Mouse (Mus musculus): ENCODE measurements around the gene Slc8a2. TPM values are rescaled to one million over a fixed set of nuclear protein-coding genes. Genes with fewer than 3 reads are reported as not detected.

The Slc8a2 gene
- polyA plus RNA-seq, 1 experiment = 0.38 TPM

GRCm38 (mm10) chr7:16178114-16178513 is 48.5 kb downstream of the Slc8a2 start:
- TF ChIP-seq POLR2A (IDR thresholded peaks at IDR 0.05; ENCODE audit: low read depth, low read length) (no peak), CTCF (conservative IDR thresholded peaks at IDR 0.05; ENCODE audit: insufficient read depth, insufficient read length, low read depth, low read length) (no peak)
- H3K27ac ChIP-seq (ENCODE audit: insufficient read depth, low read depth, low read length) = no peak overlapping the region
- 81% methylated on average over 4 of the region's 4 CpGs for WGBS
- no peak for DNase-seq
- H3K27me3 ChIP-seq (replicated peaks; ENCODE audit: control insufficient read depth, insufficient read depth, low read length) = no peaks in the 10 kb centered on the region
- H3K36me3 ChIP-seq (ENCODE audit: control insufficient read depth, insufficient read depth, low read length) = no peaks in the 10 kb centered on the region
- no peak overlapping the region for H3K4me3 ChIP-seq (ENCODE audit: insufficient read depth, low read depth, low read length)
- no peaks in the 10 kb centered on the region for H3K4me1 ChIP-seq (ENCODE audit: control insufficient read depth, insufficient read depth, low read length)

- peak; percentile 62 for DNase-seq
- Histone ChIP-seq H3K4me3 (ENCODE audit: insufficient read depth, low read depth, low read length) (no peak overlapping the region), H3K27me3 (replicated peaks; ENCODE audit: control insufficient read depth, insufficient read depth, low read length) (no peaks in the 10 kb centered on the region), H3K36me3 (ENCODE audit: control insufficient read depth, insufficient read depth, low read length) (no peaks in the 10 kb centered on the region), H3K27ac (ENCODE audit: insufficient read depth, low read depth, low read length) (no peak overlapping the region), H3K4me1 (ENCODE audit: control insufficient read depth, insufficient read depth, low read length) (no peaks in the 10 kb centered on the region)
- TF ChIP-seq CTCF (conservative IDR thresholded peaks at IDR 0.05; ENCODE audit: insufficient read depth, insufficient read length, low read depth, low read length) = no peak
- TF ChIP-seq POLR2A (IDR thresholded peaks at IDR 0.05; ENCODE audit: low read depth, low read length) = no peak
- WGBS = 19% methylated on average over 8 of the region's 8 CpGs
Measured at GRCm38 (mm10) chr7:16183663-16184062, 54.0 kb downstream of the Slc8a2 start.

GRCm38 (mm10) chr7:16187494-16187893 is 57.9 kb downstream of the Slc8a2 start:
- no peak overlapping the region for H3K27ac ChIP-seq (ENCODE audit: insufficient read depth, low read depth, low read length)
- no peak overlapping the region for H3K4me3 ChIP-seq (ENCODE audit: insufficient read depth, low read depth, low read length)
- 77% methylated on average over 8 of the region's 8 CpGs for WGBS
- TF ChIP-seq CTCF (conservative IDR thresholded peaks at IDR 0.05; ENCODE audit: insufficient read depth, insufficient read length, low read depth, low read length) = no peak
- no peak for TF ChIP-seq POLR2A (IDR thresholded peaks at IDR 0.05; ENCODE audit: low read depth, low read length)
- no peaks in the 10 kb centered on the region for H3K4me1 ChIP-seq (ENCODE audit: control insufficient read depth, insufficient read depth, low read length)
- no peak for DNase-seq
- no peaks in the 10 kb centered on the region for H3K27me3 ChIP-seq (replicated peaks; ENCODE audit: control insufficient read depth, insufficient read depth, low read length)
- no peaks in the 10 kb centered on the region for H3K36me3 ChIP-seq (ENCODE audit: control insufficient read depth, insufficient read depth, low read length)

- H3K4me3 ChIP-seq (ENCODE audit: insufficient read depth, low read depth, low read length) = no peak overlapping the region
- DNase-seq = peak; percentile 77
- WGBS = 22% methylated on average over 5 of the region's 5 CpGs
- H3K4me1 ChIP-seq (ENCODE audit: control insufficient read depth, insufficient read depth, low read length) = no peaks in the 10 kb centered on the region
- H3K36me3 ChIP-seq (ENCODE audit: control insufficient read depth, insufficient read depth, low read length) = no peaks in the 10 kb centered on the region
- no peaks in the 10 kb centered on the region for H3K27me3 ChIP-seq (replicated peaks; ENCODE audit: control insufficient read depth, insufficient read depth, low read length)
- no peak overlapping the region for H3K27ac ChIP-seq (ENCODE audit: insufficient read depth, low read depth, low read length)
- TF ChIP-seq POLR2A (IDR thresholded peaks at IDR 0.05; ENCODE audit: low read depth, low read length) (no peak), CTCF (conservative IDR thresholded peaks at IDR 0.05; ENCODE audit: insufficient read depth, insufficient read length, low read depth, low read length) (peak; percentile 73)
Measured at GRCm38 (mm10) chr7:16192315-16192714, 62.7 kb downstream of the Slc8a2 start.

- Histone ChIP-seq H3K4me1 (ENCODE audit: control insufficient read depth, insufficient read depth, low read length) (no peaks in the 10 kb centered on the region), H3K4me3 (ENCODE audit: insufficient read depth, low read depth, low read length) (no peak overlapping the region), H3K27ac (ENCODE audit: insufficient read depth, low read depth, low read length) (no peak overlapping the region), H3K27me3 (replicated peaks; ENCODE audit: control insufficient read depth, insufficient read depth, low read length) (no peaks in the 10 kb centered on the region), H3K36me3 (ENCODE audit: control insufficient read depth, insufficient read depth, low read length) (no peaks in the 10 kb centered on the region)
- 32% methylated on average over 3 of the region's 3 CpGs for WGBS
- TF ChIP-seq CTCF (conservative IDR thresholded peaks at IDR 0.05; ENCODE audit: insufficient read depth, insufficient read length, low read depth, low read length) = no peak
- TF ChIP-seq POLR2A (IDR thresholded peaks at IDR 0.05; ENCODE audit: low read depth, low read length) = no peak
- no peak for DNase-seq
Measured at GRCm38 (mm10) chr7:16193702-16194101, 64.1 kb downstream of the Slc8a2 start.

- 77% methylated on average over 6 of the region's 6 CpGs for WGBS
- DNase-seq = no peak
- no peaks in the 10 kb centered on the region for H3K4me1 ChIP-seq (ENCODE audit: control insufficient read depth, insufficient read depth, low read length)
- no peak overlapping the region for H3K4me3 ChIP-seq (ENCODE audit: insufficient read depth, low read depth, low read length)
- no peaks in the 10 kb centered on the region for H3K27me3 ChIP-seq (replicated peaks; ENCODE audit: control insufficient read depth, insufficient read depth, low read length)
- H3K27ac ChIP-seq (ENCODE audit: insufficient read depth, low read depth, low read length) = no peak overlapping the region
- no peak for TF ChIP-seq CTCF (conservative IDR thresholded peaks at IDR 0.05; ENCODE audit: insufficient read depth, insufficient read length, low read depth, low read length)
- TF ChIP-seq POLR2A (IDR thresholded peaks at IDR 0.05; ENCODE audit: low read depth, low read length) = no peak
- no peaks in the 10 kb centered on the region for H3K36me3 ChIP-seq (ENCODE audit: control insufficient read depth, insufficient read depth, low read length)
Measured at GRCm38 (mm10) chr7:16196616-16197015, 67.0 kb downstream of the Slc8a2 start.

GRCm38 (mm10) chr7:16197166-16197565 is 67.5 kb downstream of the Slc8a2 start:
- H3K36me3 ChIP-seq (ENCODE audit: control insufficient read depth, insufficient read depth, low read length) = no peaks in the 10 kb centered on the region
- H3K27me3 ChIP-seq (replicated peaks; ENCODE audit: control insufficient read depth, insufficient read depth, low read length) = no peaks in the 10 kb centered on the region
- no peak overlapping the region for H3K27ac ChIP-seq (ENCODE audit: insufficient read depth, low read depth, low read length)
- WGBS = 73% methylated on average over 5 of the region's 5 CpGs
- peaks cover under 1% of the 10 kb centered on the region; the same call in 1 of the 2 replicates for H3K4me1 ChIP-seq (ENCODE audit: control insufficient read depth, insufficient read depth, low read length)
- no peak for DNase-seq
- no peak overlapping the region for H3K4me3 ChIP-seq (ENCODE audit: insufficient read depth, low read depth, low read length)
- TF ChIP-seq CTCF (conservative IDR thresholded peaks at IDR 0.05; ENCODE audit: insufficient read depth, insufficient read length, low read depth, low read length) (no peak), POLR2A (IDR thresholded peaks at IDR 0.05; ENCODE audit: low read depth, low read length) (no peak)
